Mouse (Mus musculus): Measurements from ENCODE around the gene AA986860. TPM values are rescaled to one million over a fixed set of nuclear protein-coding genes. Genes with fewer than 3 reads are reported as not detected.
A peak's percentile ranks its signal among the peaks of the same experiment; 100 is the strongest.

Gene AA986860
- total and polyA plus RNA-seq, 2 experiments from 2014 or later = 0.42 to 0.99 TPM

DNA sequence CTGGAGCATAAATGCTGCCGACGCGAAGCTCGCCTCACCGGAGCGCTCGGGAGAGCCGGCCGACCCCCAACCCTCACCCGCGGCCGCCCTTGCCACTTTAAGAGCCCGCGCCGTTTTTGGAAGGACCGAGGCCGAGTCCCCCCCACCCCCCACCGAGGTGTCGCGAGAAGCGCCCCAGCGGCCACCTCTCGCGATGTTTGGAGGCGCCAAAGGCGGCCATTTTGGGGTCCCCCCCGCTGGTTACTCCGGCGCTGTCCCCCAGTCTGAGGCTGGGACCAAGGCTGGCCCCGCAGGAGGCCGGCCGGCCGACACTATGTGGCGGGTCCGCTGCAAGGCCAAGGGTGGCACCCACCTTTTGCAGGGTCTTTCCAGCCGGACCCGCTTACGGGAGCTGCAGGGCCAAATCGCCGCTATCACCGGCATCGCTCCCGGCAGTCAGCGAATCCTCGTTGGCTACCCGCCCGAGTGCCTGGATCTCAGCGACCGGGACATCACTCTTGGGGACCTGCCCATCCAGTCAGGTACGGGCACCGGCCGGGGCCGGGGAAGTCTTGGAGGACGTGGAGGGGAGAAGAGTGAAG, 14.4 kb upstream of the AA986860 start, which contains the start of gene Yod1:
Yod1 (plus strand) TSS at position 37 of the 581 bp plus-strand sequence.
- TF ChIP-seq CTCF (IDR thresholded peaks at IDR 0.05) = no peak; the same call in 1 of the 2 replicates
- Histone ChIP-seq H3K9me3 (ENCODE audit: low read length) (no peaks in the 10 kb centered on the region), H3K27ac (ENCODE audit: low read depth, low read length) (peak within 1 kb of the TSS; percentile 81), H3K36me3 (ENCODE audit: insufficient read depth, low read length) (no peaks in the 10 kb centered on the region), H3K4me1 (ENCODE audit: insufficient read depth, low read length) (peaks cover 4% of the 10 kb centered on the region; the same call in 1 of the 2 replicates), H3K27me3 (ENCODE audit: insufficient read depth, low read length) (no peaks in the 10 kb centered on the region), H3K4me2 (ENCODE audit: low read depth, low read length, poor library complexity, severe bottlenecking) (peak within 1 kb of the TSS; percentile 98), H3K9ac (replicated peaks; ENCODE audit: low read length, poor library complexity, severe bottlenecking) (peak within 1 kb of the TSS; percentile 86), H3K4me3 (ENCODE audit: low read depth, low read length) (peak within 1 kb of the TSS; percentile 65)
- WGBS = under 1% methylated on average over 54 of the region's 54 CpGs
- DNase-seq (ENCODE audit: low spot score) (peak; percentile 95), ATAC-seq (ENCODE audit: low FRiP score) (peak; percentile 84)

DNA sequence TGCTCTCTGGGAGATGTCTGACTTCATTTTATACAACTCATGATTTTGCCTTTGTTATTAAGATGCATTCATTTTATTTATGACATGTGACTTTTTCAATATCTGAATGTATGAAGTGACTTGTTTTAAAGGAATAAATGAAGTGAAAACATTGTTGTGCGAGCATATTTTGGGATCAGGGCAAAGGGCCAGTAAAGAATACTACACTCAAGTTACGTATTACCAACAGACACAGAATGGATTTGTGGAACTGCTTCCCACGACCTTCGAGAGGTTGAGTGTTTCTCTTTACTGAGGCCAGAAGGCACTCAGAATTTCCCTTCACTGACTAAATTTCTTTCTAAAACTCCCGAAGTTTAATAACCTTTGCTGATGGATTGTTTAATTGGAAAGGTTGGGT, 7.6 kb upstream of the AA986860 start:
- Histone ChIP-seq H3K36me3 (ENCODE audit: insufficient read depth, low read length) (no peaks in the 10 kb centered on the region), H3K27ac (ENCODE audit: low read depth, low read length) (no peak overlapping the region), H3K9me3 (ENCODE audit: low read length) (no peaks in the 10 kb centered on the region), H3K4me2 (ENCODE audit: low read depth, low read length, poor library complexity, severe bottlenecking) (no peak overlapping the region), H3K9ac (replicated peaks; ENCODE audit: low read length, poor library complexity, severe bottlenecking) (no peak overlapping the region), H3K27me3 (ENCODE audit: insufficient read depth, low read length) (no peaks in the 10 kb centered on the region), H3K4me3 (ENCODE audit: low read depth, low read length) (no peak overlapping the region), H3K4me1 (ENCODE audit: insufficient read depth, low read length) (no peaks in the 10 kb centered on the region)
- no peak for DNase-seq (ENCODE audit: low spot score)
- WGBS = 94% methylated on average over 5 of the region's 5 CpGs
- no peak for TF ChIP-seq CTCF (IDR thresholded peaks at IDR 0.05)
- no peak for ATAC-seq (ENCODE audit: low FRiP score)

DNA sequence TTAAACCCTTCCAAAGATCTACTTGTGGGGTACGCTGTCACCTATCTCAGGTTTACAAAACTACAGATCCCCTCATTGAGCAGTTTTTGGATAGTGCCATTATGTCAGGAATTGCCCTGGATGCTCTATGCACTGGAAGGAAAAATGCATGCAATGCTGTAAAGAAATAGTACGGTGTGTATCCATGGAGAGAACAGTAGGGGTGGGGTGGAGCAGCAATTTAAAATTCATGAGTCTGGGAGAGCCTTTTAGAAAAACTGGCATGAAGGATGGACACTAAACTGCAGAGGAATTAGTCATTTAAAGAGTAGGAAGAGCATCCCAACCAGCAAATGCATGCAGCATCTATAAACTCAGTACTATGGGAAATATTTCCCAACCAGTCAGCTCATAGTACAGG, 5.4 kb upstream of the AA986860 start:
- DNase-seq (ENCODE audit: low spot score) = no peak
- no peaks in the 10 kb centered on the region for H3K36me3 ChIP-seq (ENCODE audit: insufficient read depth, low read length)
- 64% methylated on average over 2 of the region's 2 CpGs for WGBS
- ATAC-seq (ENCODE audit: low FRiP score) = no peak
- H3K9me3 ChIP-seq (ENCODE audit: low read length) = no peaks in the 10 kb centered on the region
- no peak overlapping the region for H3K9ac ChIP-seq (replicated peaks; ENCODE audit: low read length, poor library complexity, severe bottlenecking)
- no peak overlapping the region for H3K4me3 ChIP-seq (ENCODE audit: low read depth, low read length)
- no peak overlapping the region for H3K27ac ChIP-seq (ENCODE audit: low read depth, low read length)
- no peaks in the 10 kb centered on the region for H3K27me3 ChIP-seq (ENCODE audit: insufficient read depth, low read length)
- TF ChIP-seq CTCF (IDR thresholded peaks at IDR 0.05) = no peak
- H3K4me1 ChIP-seq (ENCODE audit: insufficient read depth, low read length) = no peaks in the 10 kb centered on the region
- no peak overlapping the region for H3K4me2 ChIP-seq (ENCODE audit: low read depth, low read length, poor library complexity, severe bottlenecking)

DNA sequence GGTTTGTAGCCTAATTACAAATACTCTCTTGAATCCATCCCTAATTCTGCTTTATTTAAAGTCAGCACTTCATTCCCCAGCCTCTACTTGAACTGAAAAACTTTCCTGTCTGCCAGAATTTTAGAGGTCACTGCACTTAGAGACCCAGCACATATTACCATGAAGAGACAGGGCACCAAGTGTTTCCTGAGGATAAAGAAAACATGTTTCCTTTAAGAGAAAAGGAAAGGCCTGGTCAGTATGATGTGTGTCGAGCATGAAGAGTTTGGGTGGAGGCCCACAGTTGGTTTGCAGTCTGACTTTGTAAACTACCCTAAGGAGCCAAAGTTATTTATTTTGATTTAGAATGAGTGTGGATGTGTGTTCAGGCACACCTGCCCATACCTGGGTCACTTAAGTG, 3.7 kb upstream of the AA986860 start:
- ATAC-seq (ENCODE audit: low FRiP score) (no peak), DNase-seq (ENCODE audit: low spot score) (no peak)
- no peak overlapping the region for H3K27ac ChIP-seq (ENCODE audit: low read depth, low read length)
- H3K4me1 ChIP-seq (ENCODE audit: insufficient read depth, low read length) = no peaks in the 10 kb centered on the region
- no peaks in the 10 kb centered on the region for H3K27me3 ChIP-seq (ENCODE audit: insufficient read depth, low read length)
- no peaks in the 10 kb centered on the region for H3K36me3 ChIP-seq (ENCODE audit: insufficient read depth, low read length)
- no peak overlapping the region for H3K9ac ChIP-seq (replicated peaks; ENCODE audit: low read length, poor library complexity, severe bottlenecking)
- H3K9me3 ChIP-seq (ENCODE audit: low read length) = no peaks in the 10 kb centered on the region
- WGBS = 80% methylated on average over 1 of the region's 1 CpGs
- H3K4me3 ChIP-seq (ENCODE audit: low read depth, low read length) = no peak overlapping the region
- H3K4me2 ChIP-seq (ENCODE audit: low read depth, low read length, poor library complexity, severe bottlenecking) = no peak overlapping the region
- no peak for TF ChIP-seq CTCF (IDR thresholded peaks at IDR 0.05)

GRCm38 (mm10) chr1:130728708-130729107, 3.1 kb upstream of the AA986860 start:
- DNase-seq (ENCODE audit: low spot score) (no peak), ATAC-seq (ENCODE audit: low FRiP score) (no peak)
- H3K4me2 ChIP-seq (ENCODE audit: low read depth, low read length, poor library complexity, severe bottlenecking) = no peak overlapping the region
- no peak overlapping the region for H3K9ac ChIP-seq (replicated peaks; ENCODE audit: low read length, poor library complexity, severe bottlenecking)
- no peaks in the 10 kb centered on the region for H3K4me1 ChIP-seq (ENCODE audit: insufficient read depth, low read length)
- no peak overlapping the region for H3K4me3 ChIP-seq (ENCODE audit: low read depth, low read length)
- H3K27ac ChIP-seq (ENCODE audit: low read depth, low read length) = no peak overlapping the region
- no peaks in the 10 kb centered on the region for H3K9me3 ChIP-seq (ENCODE audit: low read length)
- H3K27me3 ChIP-seq (ENCODE audit: insufficient read depth, low read length) = no peaks in the 10 kb centered on the region
- no peak for TF ChIP-seq CTCF (IDR thresholded peaks at IDR 0.05)
- H3K36me3 ChIP-seq (ENCODE audit: insufficient read depth, low read length) = no peaks in the 10 kb centered on the region
- 94% methylated on average over 3 of the region's 3 CpGs for WGBS

DNA sequence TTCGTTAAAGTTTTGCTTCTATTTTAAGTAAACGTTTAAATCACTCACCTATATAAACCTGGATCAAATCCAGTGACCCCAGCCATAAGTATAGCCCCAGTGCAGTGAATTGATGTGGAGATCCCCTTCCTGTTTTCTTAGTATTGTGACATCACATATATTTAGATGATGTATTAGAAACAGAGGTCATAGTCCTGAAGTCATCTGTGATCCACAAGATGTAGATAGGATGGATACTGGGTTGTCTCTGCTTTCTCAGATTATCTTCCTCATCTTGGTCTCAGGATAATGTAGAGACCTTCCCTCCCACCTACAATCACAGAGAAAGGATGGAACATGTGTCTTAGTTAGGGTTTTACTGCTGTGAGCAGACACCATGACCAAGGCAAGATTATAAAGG, 2.6 kb upstream of the AA986860 start, which contains the start of gene Pfkfb2:
Pfkfb2 (minus strand) TSS at position 101 of the 400 bp plus-strand sequence.
- no peak within 1 kb of the TSS for H3K27ac ChIP-seq (ENCODE audit: low read depth, low read length)
- H3K27me3 ChIP-seq (ENCODE audit: insufficient read depth, low read length) = no peaks in the 10 kb centered on the region
- H3K9ac ChIP-seq (replicated peaks; ENCODE audit: low read length, poor library complexity, severe bottlenecking) = no peak within 1 kb of the TSS
- no peaks in the 10 kb centered on the region for H3K4me1 ChIP-seq (ENCODE audit: insufficient read depth, low read length)
- no peak for TF ChIP-seq CTCF (IDR thresholded peaks at IDR 0.05)
- WGBS = 83% methylated on average over 2 of the region's 2 CpGs
- H3K4me2 ChIP-seq (ENCODE audit: low read depth, low read length, poor library complexity, severe bottlenecking) = no peak within 1 kb of the TSS
- DNase-seq (ENCODE audit: low spot score) = no peak
- no peaks in the 10 kb centered on the region for H3K36me3 ChIP-seq (ENCODE audit: insufficient read depth, low read length)
- ATAC-seq (ENCODE audit: low FRiP score) = no peak
- H3K9me3 ChIP-seq (ENCODE audit: low read length) = no peaks in the 10 kb centered on the region
- H3K4me3 ChIP-seq (ENCODE audit: low read depth, low read length) = no peak within 1 kb of the TSS
